Mouse (Mus musculus): ENCODE data around the gene Krtap3-2.

- TF ChIP-seq CTCF (IDR thresholded peaks at IDR 0.05; ENCODE audit: low read depth), result no peak
- TF ChIP-seq EP300 (IDR thresholded peaks at IDR 0.05; ENCODE audit: low read depth), result no peak
Measured at GRCm38 (mm10) chr11:99559366-99559765, 2.7 kb upstream of the Krtap3-2 start, which contains the start of gene Gm11939.
